Mouse (Mus musculus) erythroblast, embryonic 14.5 days (primary cell): ENCODE data around the gene Ptges2. TPM values are rescaled to one million over a fixed set of nuclear protein-coding genes. Genes with fewer than 3 reads are reported as not detected.

Experiments
- H3K27me3 ChIP-seq: 2 replicates; pipeline ENCODE4 v1.6.1; 2012; ENCODE audit warnings: inconsistent platforms; ENCODE audit not compliant: control insufficient read depth
- H3K36me3 ChIP-seq: 2 replicates; pipeline ENCODE4 v1.6.1; 2012; ENCODE audit warnings: mild to moderate bottlenecking, inconsistent platforms; ENCODE audit not compliant: control insufficient read depth
- H3K4me1 ChIP-seq: 2 replicates; pipeline ENCODE4 v1.6.1; 2012; ENCODE audit warnings: inconsistent platforms; ENCODE audit not compliant: control insufficient read depth
- H3K4me3 ChIP-seq: replicated peaks from 2 replicates; pipeline ENCODE3; 2012; ENCODE audit warnings: moderate library complexity, mild to moderate bottlenecking, inconsistent platforms
- H3K9me3 ChIP-seq: 2 replicates; pipeline ENCODE4 v1.6.1; 2012; ENCODE audit warnings: low read length, inconsistent platforms, mixed read lengths; ENCODE audit not compliant: control insufficient read depth
- GATA1 ChIP-seq: IDR thresholded peaks from 2 replicates; pipeline ENCODE4 v1.6.1; 2012; ENCODE audit warnings: low read length, inconsistent platforms, mixed read lengths
- TAL1 ChIP-seq: IDR thresholded peaks from 3 replicates; pipeline ENCODE4 v1.6.1; 2012; ENCODE audit warnings: low read length, inconsistent platforms, mixed read lengths
- polyA plus RNA-seq: library from polyadenylated mRNA; stranded (reverse); fragments of >175 nt; gene quantifications from 2 replicates; pipeline ENCODE4 v1.2.3, GENCODE M21; 2012

Ptges2 gene
- polyA plus RNA-seq, 1 experiment, result 0.21 TPM

DNA sequence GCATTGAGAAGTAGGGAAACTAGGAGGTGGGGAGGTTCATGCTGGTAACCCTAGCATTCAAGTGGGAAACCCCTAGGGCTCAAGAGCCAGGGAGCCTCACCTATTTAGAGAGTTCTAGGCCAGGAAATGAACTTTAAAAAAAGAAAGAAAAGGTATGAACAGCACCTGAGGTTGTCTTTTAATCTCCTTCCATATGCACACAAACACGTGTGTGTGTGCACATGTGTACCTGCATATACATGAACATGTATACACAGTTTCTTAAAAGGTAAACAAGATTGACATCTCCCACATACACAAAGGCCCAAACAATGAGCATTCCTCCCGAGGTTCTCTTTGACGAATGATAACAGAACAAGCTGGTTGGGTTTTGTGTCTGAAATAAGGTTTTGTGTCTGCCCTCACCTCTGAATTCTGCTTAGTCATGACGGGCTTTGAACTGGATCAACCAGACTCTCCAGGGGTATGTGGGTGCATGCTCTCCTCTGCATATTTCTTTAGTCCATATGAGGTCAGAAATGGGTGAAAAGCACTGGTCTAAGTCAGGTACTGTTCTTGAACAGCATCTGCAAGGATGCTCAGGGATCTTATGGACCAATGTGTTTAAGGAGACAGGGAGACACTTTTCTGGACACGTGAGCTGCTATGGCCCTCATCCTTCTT lies 58.1 kb downstream of the Ptges2 start:
- peaks cover 17% of the 10 kb centered on the region for H3K36me3 ChIP-seq
- TF ChIP-seq GATA1, result no peak
- TF ChIP-seq TAL1, result no peak
- no peak overlapping the region for H3K4me3 ChIP-seq
- no peaks in the 10 kb centered on the region for H3K27me3 ChIP-seq
- peaks cover 46% of the 10 kb centered on the region for H3K4me1 ChIP-seq
- no peaks in the 10 kb centered on the region for H3K9me3 ChIP-seq

DNA sequence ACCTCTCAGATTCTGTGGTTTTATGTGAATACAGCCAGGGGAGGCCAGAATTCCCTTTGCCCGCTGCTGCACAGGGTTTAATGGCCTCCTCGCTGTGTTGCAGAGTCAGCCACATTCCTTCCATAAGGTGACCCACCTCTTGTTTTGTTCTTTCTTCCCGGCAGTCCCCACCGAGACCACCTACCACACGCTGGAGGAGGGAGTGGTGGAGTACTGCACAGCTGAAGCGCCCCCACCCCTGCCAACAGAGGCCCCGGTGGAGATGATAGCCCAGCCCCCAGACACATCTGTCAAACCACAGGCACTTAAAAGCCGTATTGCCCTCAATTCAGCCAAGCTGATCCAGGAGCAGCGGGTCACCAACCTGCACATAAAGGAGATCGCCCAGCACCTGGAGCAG lies 58.9 kb downstream of the Ptges2 start:
- no peaks in the 10 kb centered on the region for H3K27me3 ChIP-seq
- peaks cover 40% of the 10 kb centered on the region for H3K4me1 ChIP-seq
- no peak overlapping the region for H3K4me3 ChIP-seq
- TF ChIP-seq TAL1 (no peak), GATA1 (no peak)
- H3K36me3 ChIP-seq, result peaks cover 17% of the 10 kb centered on the region
- no peaks in the 10 kb centered on the region for H3K9me3 ChIP-seq

DNA sequence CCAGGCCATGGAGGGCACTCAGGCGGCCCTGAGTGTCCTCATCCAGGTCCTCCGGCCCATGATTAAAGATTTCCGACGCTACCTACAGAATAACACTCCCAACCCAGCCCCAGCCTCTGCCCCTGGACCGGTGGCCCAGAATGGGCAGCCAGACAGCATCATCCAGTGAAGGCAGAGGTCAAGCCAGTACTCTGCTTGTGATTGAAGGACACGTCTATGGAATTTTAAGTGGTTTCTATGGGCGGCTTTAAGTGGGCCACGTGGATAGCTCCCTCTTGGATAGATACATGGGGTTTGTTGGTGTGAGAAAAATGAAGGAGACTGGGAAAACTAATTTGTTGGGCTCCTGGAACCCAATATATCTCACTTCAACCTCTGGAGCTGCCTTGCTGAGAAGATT lies 59.4 kb downstream of the Ptges2 start:
- Histone ChIP-seq H3K27me3 (no peaks in the 10 kb centered on the region), H3K9me3 (no peaks in the 10 kb centered on the region), H3K4me1 (peaks cover 35% of the 10 kb centered on the region), H3K4me3 (no peak overlapping the region), H3K36me3 (peaks cover 17% of the 10 kb centered on the region)
- TF ChIP-seq GATA1, result no peak
- no peak for TF ChIP-seq TAL1

Other genes starting within 250 kb of the Ptges2 start
- gene Prrc2b, start 244.8 kb upstream of the Ptges2 start, polyA plus RNA-seq, result 1.2 TPM in 2 replicates
- 0.79 and 1.2 TPM in 2 replicates for gene Pomt1, start 159.3 kb upstream of the Ptges2 start, polyA plus RNA-seq
- gene Uck1, start 135.7 kb upstream of the Ptges2 start, polyA plus RNA-seq, result 2.1 and 2.6 TPM in 2 replicates
- 4.1 and 4.4 TPM in 2 replicates for gene Golga2, start 108.5 kb upstream of the Ptges2 start, polyA plus RNA-seq
- 21.0 and 41.0 TPM in 2 replicates for gene Swi5, start 107.8 kb upstream of the Ptges2 start, polyA plus RNA-seq
- 19.4 and 20.0 TPM in 2 replicates for gene Ciz1, start 43.6 kb upstream of the Ptges2 start, polyA plus RNA-seq
- gene Dnm1, start 42.6 kb upstream of the Ptges2 start, polyA plus RNA-seq, result 0.03 TPM in 1 of 2 replicates, not detected in the other
- gene 1110008P14Rik, start 14.0 kb upstream of the Ptges2 start, polyA plus RNA-seq, result 29.8 and 38.6 TPM in 2 replicates
- 0.19 and 0.32 TPM in 2 replicates for gene Lcn2, start 7.6 kb upstream of the Ptges2 start, polyA plus RNA-seq
- gene Naif1, start 54.6 kb downstream of the Ptges2 start, polyA plus RNA-seq, result 0.26 and 0.29 TPM in 2 replicates
- 1.9 and 2.0 TPM in 2 replicates for gene Slc25a25, start 55.5 kb downstream of the Ptges2 start, polyA plus RNA-seq
- 0.03 and 0.06 TPM in 2 replicates for gene Fam102a, start 139.4 kb downstream of the Ptges2 start, polyA plus RNA-seq
- 1.2 and 1.7 TPM in 2 replicates for gene Dpm2, start 175.0 kb downstream of the Ptges2 start, polyA plus RNA-seq
- not detected in 2 replicates for gene Pip5kl1, start 178.9 kb downstream of the Ptges2 start, polyA plus RNA-seq
- gene 9430097D07Rik, start 179.8 kb downstream of the Ptges2 start, polyA plus RNA-seq, result not detected in 2 replicates
- 0.21 and 0.30 TPM in 2 replicates for gene St6galnac4, start 191.2 kb downstream of the Ptges2 start, polyA plus RNA-seq
- 0.52 and 0.89 TPM in 2 replicates for gene St6galnac6, start 203.8 kb downstream of the Ptges2 start, polyA plus RNA-seq
- gene Ak1, start 225.9 kb downstream of the Ptges2 start, polyA plus RNA-seq, result 0.08 TPM in 1 of 2 replicates, not detected in the other